Mouse (Mus musculus) heart, adult 2 months (tissue): Measurements from ENCODE around the gene Ip6k1.

ENCODE experiments used
- CTCF ChIP-seq: fragments of 200-600 bp; IDR thresholded peaks from 2 replicates; pipeline ENCODE4 v1.8.1; 2022; ENCODE audit warnings: antibody characterized with exemption, mild to moderate bottlenecking, moderate library complexity
- EP300 ChIP-seq: fragments of 200-500 bp; IDR thresholded peaks from 2 replicates; pipeline ENCODE4 v1.6.1; 2011; ENCODE audit warnings: low read depth, low read length, control low read depth; ENCODE audit not compliant: insufficient read depth
- POLR2A ChIP-seq: fragments of 200-500 bp; IDR thresholded peaks from 2 replicates; pipeline ENCODE4 v1.6.1; 2011; ENCODE audit warnings: mild to moderate bottlenecking, low read depth, low read length, control low read depth; ENCODE audit not compliant: insufficient read depth

GRCm38 (mm10) chr9:107994464-107994863 lies 7.8 kb upstream of the Ip6k1 start:
- TF ChIP-seq CTCF, result no peak
- no peak for TF ChIP-seq POLR2A
- TF ChIP-seq EP300, result no peak
